Mouse (Mus musculus): ENCODE data around the gene Olfr896-ps1. TPM values are rescaled to one million over a fixed set of nuclear protein-coding genes. Genes with fewer than 3 reads are reported as not detected.

The Olfr896-ps1 gene
- polyA plus RNA-seq (2015; fragmentation: Nextera tagmentation; extraction: Ambion mirVana), result not detected in 2 replicates

DNA sequence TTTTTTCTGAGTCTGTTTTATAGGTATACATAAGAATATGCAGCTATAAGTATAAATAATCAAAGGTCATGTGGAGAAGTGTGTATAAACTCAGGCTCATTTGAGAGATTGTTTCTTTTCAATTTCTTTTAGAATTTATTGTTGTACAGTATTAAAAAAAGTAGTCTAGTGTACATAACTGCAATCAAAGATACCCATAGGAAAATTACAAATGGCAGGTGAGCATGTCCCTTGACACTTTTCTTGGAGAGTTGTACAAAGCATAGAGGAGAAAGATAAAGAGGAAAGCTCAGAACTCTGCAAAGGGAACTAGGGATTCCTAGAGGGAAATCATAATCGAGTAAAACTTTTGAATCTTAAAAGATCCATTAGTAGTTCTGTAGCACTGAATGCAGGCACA lies at the start of gene Olfr896-ps1:
Gene Olfr896-ps1 (plus strand): TSS at position 301 of the 400 bp plus-strand sequence.
- Histone ChIP-seq H3K9ac (ENCODE audit: low read length) (no peak within 1 kb of the TSS), H3K27ac (ENCODE audit: low read length) (no peak within 1 kb of the TSS), H3K4me1 (replicated peaks; ENCODE audit: control insufficient read depth, insufficient read depth, low read length) (no peaks in the 10 kb centered on the region), H3K9me3 (ENCODE audit: control insufficient read depth, low read length) (no peaks in the 10 kb centered on the region), H3K4me2 (ENCODE audit: low read depth, low read length) (no peak within 1 kb of the TSS), H3K27me3 (ENCODE audit: control insufficient read depth, insufficient read depth, low read depth, low read length) (no peaks in the 10 kb centered on the region), H3K4me3 (ENCODE audit: low read length) (no peak within 1 kb of the TSS), H3K36me3 (ENCODE audit: control insufficient read depth, insufficient read depth, low read length) (no peaks in the 10 kb centered on the region)
- no peak for ATAC-seq (ENCODE audit: low read depth)
- WGBS, result 72% methylated on average over 1 of the region's 1 CpGs

DNA sequence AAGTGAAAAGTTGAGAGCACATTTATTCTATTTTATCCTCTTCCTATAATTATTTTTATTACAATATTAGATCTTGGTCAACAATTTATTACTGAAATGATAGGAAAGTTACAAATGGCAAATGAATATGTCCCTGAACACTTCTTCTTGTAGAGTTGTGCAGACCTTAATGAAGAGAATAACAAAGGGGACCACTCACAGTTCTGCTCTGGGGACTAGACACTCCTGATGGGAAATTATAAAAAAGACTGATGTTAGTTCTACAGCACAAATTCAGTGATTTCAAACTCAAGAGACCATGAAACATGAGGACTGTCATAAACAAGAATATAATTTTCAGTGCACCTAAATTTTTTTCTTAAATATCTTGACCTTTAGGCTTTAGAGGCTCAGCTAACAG lies 38.4 kb upstream of the Olfr896-ps1 start, which contains the start of gene Olfr143:
Gene Olfr143 (plus strand): TSS at position 301 of the 400 bp plus-strand sequence.
- no peak for ATAC-seq (ENCODE audit: low read depth)
- Histone ChIP-seq H3K27me3 (ENCODE audit: control insufficient read depth, insufficient read depth, low read depth, low read length) (no peaks in the 10 kb centered on the region), H3K36me3 (ENCODE audit: control insufficient read depth, insufficient read depth, low read length) (no peaks in the 10 kb centered on the region), H3K9ac (ENCODE audit: low read length) (no peak within 1 kb of the TSS), H3K27ac (ENCODE audit: low read length) (no peak within 1 kb of the TSS), H3K4me2 (ENCODE audit: low read depth, low read length) (no peak within 1 kb of the TSS), H3K4me1 (replicated peaks; ENCODE audit: control insufficient read depth, insufficient read depth, low read length) (no peaks in the 10 kb centered on the region), H3K9me3 (ENCODE audit: control insufficient read depth, low read length) (no peaks in the 10 kb centered on the region), H3K4me3 (ENCODE audit: low read length) (no peak within 1 kb of the TSS)

DNA sequence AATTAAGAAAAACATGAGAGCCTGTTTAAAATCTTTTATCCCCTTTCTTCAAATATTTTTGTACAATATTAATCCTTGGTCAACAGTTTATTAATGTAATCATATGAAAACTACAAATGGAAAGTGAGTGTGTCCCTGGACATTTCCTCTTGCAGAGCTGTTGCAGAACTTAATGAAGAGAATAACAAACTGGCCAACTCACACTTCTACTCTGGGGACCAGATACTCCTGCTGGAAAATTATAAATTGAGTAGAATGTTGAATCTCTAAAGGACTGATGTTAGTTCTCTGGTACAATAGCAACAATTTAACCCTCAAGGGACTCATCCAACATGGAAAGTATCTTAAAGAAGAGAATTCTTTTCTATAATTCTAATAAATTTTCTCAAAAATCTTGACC lies 23.4 kb upstream of the Olfr896-ps1 start, which contains the start of gene Olfr895:
Gene Olfr895 (plus strand): TSS at position 301 of the 400 bp plus-strand sequence.
- no peaks in the 10 kb centered on the region for H3K4me1 ChIP-seq (replicated peaks; ENCODE audit: control insufficient read depth, insufficient read depth, low read length)
- no peak for ATAC-seq (ENCODE audit: low read depth)
- no peaks in the 10 kb centered on the region for H3K9me3 ChIP-seq (ENCODE audit: control insufficient read depth, low read length)
- no peak within 1 kb of the TSS for H3K27ac ChIP-seq (ENCODE audit: low read length)
- H3K9ac ChIP-seq (ENCODE audit: low read length), result no peak within 1 kb of the TSS
- H3K27me3 ChIP-seq (ENCODE audit: control insufficient read depth, insufficient read depth, low read depth, low read length), result no peaks in the 10 kb centered on the region
- no peak within 1 kb of the TSS for H3K4me2 ChIP-seq (ENCODE audit: low read depth, low read length)
- H3K4me3 ChIP-seq (ENCODE audit: low read length), result no peak within 1 kb of the TSS
- no peaks in the 10 kb centered on the region for H3K36me3 ChIP-seq (ENCODE audit: control insufficient read depth, insufficient read depth, low read length)

DNA sequence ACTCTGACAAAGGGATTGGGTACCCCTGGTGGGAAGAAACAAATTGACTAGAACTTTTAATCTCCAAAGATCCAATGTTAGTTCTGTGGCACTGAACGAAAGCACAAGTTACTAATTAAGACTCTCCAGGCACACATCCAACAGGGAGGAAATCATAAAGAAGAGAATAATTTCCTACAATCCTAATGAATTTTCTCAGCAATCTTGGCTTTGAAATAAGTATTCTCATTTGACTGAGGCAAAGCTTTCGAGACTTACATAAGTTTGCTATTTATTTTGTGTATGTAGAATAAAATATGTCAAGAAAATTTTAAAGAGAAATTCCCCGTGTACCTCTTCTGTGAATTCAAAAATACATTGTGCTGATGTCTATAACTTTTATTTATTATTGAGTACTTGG lies 37.9 kb downstream of the Olfr896-ps1 start, which contains the start of gene Olfr25:
Gene Olfr25 (plus strand): TSS at position 301 of the 400 bp plus-strand sequence.
- no peak for ATAC-seq (ENCODE audit: low read depth)
- Histone ChIP-seq H3K4me3 (ENCODE audit: low read length) (no peak within 1 kb of the TSS), H3K4me1 (replicated peaks; ENCODE audit: control insufficient read depth, insufficient read depth, low read length) (no peaks in the 10 kb centered on the region), H3K36me3 (ENCODE audit: control insufficient read depth, insufficient read depth, low read length) (no peaks in the 10 kb centered on the region), H3K27me3 (ENCODE audit: control insufficient read depth, insufficient read depth, low read depth, low read length) (no peaks in the 10 kb centered on the region), H3K9me3 (ENCODE audit: control insufficient read depth, low read length) (no peaks in the 10 kb centered on the region), H3K27ac (ENCODE audit: low read length) (no peak within 1 kb of the TSS), H3K4me2 (ENCODE audit: low read depth, low read length) (no peak within 1 kb of the TSS), H3K9ac (ENCODE audit: low read length) (no peak within 1 kb of the TSS)
- 70% methylated on average over 3 of the region's 3 CpGs for WGBS

Other genes with a start within 250 kb of the Olfr896-ps1 start
- not detected in 2 replicates for gene Olfr884, start 244.6 kb upstream of the Olfr896-ps1 start, polyA plus RNA-seq (2015; fragmentation: Nextera tagmentation; extraction: Ambion mirVana)
- not detected in 2 replicates for gene Olfr885, start 229.8 kb upstream of the Olfr896-ps1 start, polyA plus RNA-seq (2015; fragmentation: Nextera tagmentation; extraction: Ambion mirVana)
- not detected in 2 replicates for gene Olfr887, start 207.0 kb upstream of the Olfr896-ps1 start, polyA plus RNA-seq (2015; fragmentation: Nextera tagmentation; extraction: Ambion mirVana)
- gene Olfr888, start 183.0 kb upstream of the Olfr896-ps1 start, polyA plus RNA-seq (2015; fragmentation: Nextera tagmentation; extraction: Ambion mirVana), result not detected in 2 replicates
- gene Olfr889, start 175.9 kb upstream of the Olfr896-ps1 start, polyA plus RNA-seq (2015; fragmentation: Nextera tagmentation; extraction: Ambion mirVana), result 0.04 TPM in 1 of 2 replicates, not detected in the other
- gene Olfr890, start 148.6 kb upstream of the Olfr896-ps1 start, polyA plus RNA-seq (2015; fragmentation: Nextera tagmentation; extraction: Ambion mirVana), result not detected in 2 replicates
- not detected in 2 replicates for gene Olfr891, start 110.3 kb upstream of the Olfr896-ps1 start, polyA plus RNA-seq (2015; fragmentation: Nextera tagmentation; extraction: Ambion mirVana)
- gene Olfr893, start 82.7 kb upstream of the Olfr896-ps1 start, polyA plus RNA-seq (2015; fragmentation: Nextera tagmentation; extraction: Ambion mirVana), result not detected in 2 replicates
- gene Olfr894, start 73.1 kb upstream of the Olfr896-ps1 start, polyA plus RNA-seq (2015; fragmentation: Nextera tagmentation; extraction: Ambion mirVana), result not detected in 2 replicates
- gene Olfr143, start 38.3 kb upstream of the Olfr896-ps1 start, polyA plus RNA-seq (2015; fragmentation: Nextera tagmentation; extraction: Ambion mirVana), result not detected in 2 replicates
- not detected in 2 replicates for gene Olfr895, start 23.3 kb upstream of the Olfr896-ps1 start, polyA plus RNA-seq (2015; fragmentation: Nextera tagmentation; extraction: Ambion mirVana)
- not detected in 2 replicates for gene Olfr25, start 38.0 kb downstream of the Olfr896-ps1 start, polyA plus RNA-seq (2015; fragmentation: Nextera tagmentation; extraction: Ambion mirVana)
- gene Olfr898, start 57.3 kb downstream of the Olfr896-ps1 start, polyA plus RNA-seq (2015; fragmentation: Nextera tagmentation; extraction: Ambion mirVana), result not detected in 2 replicates
- not detected in 2 replicates for gene Olfr250, start 75.8 kb downstream of the Olfr896-ps1 start, polyA plus RNA-seq (2015; fragmentation: Nextera tagmentation; extraction: Ambion mirVana)
- not detected in 2 replicates for gene Olfr251, start 86.0 kb downstream of the Olfr896-ps1 start, polyA plus RNA-seq (2015; fragmentation: Nextera tagmentation; extraction: Ambion mirVana)
- gene Olfr147, start 110.6 kb downstream of the Olfr896-ps1 start, polyA plus RNA-seq (2015; fragmentation: Nextera tagmentation; extraction: Ambion mirVana), result not detected in 2 replicates
- gene Olfr901, start 138.3 kb downstream of the Olfr896-ps1 start, polyA plus RNA-seq (2015; fragmentation: Nextera tagmentation; extraction: Ambion mirVana), result not detected in 2 replicates
- not detected in 2 replicates for gene Olfr902, start 156.5 kb downstream of the Olfr896-ps1 start, polyA plus RNA-seq (2015; fragmentation: Nextera tagmentation; extraction: Ambion mirVana)
- not detected in 2 replicates for gene Olfr904, start 172.0 kb downstream of the Olfr896-ps1 start, polyA plus RNA-seq (2015; fragmentation: Nextera tagmentation; extraction: Ambion mirVana)
- gene Olfr905, start 180.0 kb downstream of the Olfr896-ps1 start, polyA plus RNA-seq (2015; fragmentation: Nextera tagmentation; extraction: Ambion mirVana), result not detected in 2 replicates
- not detected in 2 replicates for gene Olfr906, start 196.0 kb downstream of the Olfr896-ps1 start, polyA plus RNA-seq (2015; fragmentation: Nextera tagmentation; extraction: Ambion mirVana)
- not detected in 2 replicates for gene Olfr907, start 204.7 kb downstream of the Olfr896-ps1 start, polyA plus RNA-seq (2015; fragmentation: Nextera tagmentation; extraction: Ambion mirVana)
- gene Olfr911-ps1, start 230.5 kb downstream of the Olfr896-ps1 start, polyA plus RNA-seq (2015; fragmentation: Nextera tagmentation; extraction: Ambion mirVana), result not detected in 2 replicates
- not detected in 2 replicates for gene Olfr910, start 246.7 kb downstream of the Olfr896-ps1 start, polyA plus RNA-seq (2015; fragmentation: Nextera tagmentation; extraction: Ambion mirVana)

Data from lung, embryonic 16.5 days (tissue).